Mouse (Mus musculus): ENCODE data around the gene Tnfsf15. TPM values are rescaled to one million over a fixed set of nuclear protein-coding genes. Genes with fewer than 3 reads are reported as not detected.

Gene Tnfsf15
- polyA plus RNA-seq, 1 experiment from 2014 or later, result not detected

DNA sequence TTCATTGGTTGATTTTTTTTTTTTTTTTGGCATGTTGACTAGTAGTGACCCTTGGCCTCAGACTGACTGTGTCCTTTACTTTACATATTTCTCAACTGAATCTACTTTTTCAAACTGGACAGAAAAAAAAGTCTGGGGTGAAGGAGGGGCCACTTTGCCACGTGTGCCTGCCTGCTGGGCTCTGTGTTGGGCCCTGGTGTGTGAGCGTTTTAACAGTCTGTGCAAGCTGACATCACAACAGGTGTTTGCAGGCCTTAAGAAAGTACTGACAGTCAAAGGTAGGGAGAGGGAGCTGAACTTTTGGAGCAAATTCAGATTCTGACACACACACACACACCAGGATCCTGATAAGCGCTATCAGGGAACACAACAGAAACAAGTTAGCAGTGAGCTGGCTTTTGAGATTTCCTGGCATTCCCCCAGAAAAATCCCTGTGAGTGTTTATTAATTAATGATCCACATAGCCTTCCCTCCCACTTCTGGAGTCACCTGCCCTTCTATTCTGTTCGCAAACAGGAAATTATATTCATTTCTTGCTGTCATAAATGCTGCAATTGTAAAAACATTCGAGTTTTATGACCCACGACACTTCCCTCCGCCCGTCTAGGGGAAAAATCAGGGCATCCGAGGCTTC, 6.4 kb downstream of the Tnfsf15 start:
- Histone ChIP-seq H3K27me3 (ENCODE audit: insufficient read depth, poor library complexity, severe bottlenecking) (no peaks in the 10 kb centered on the region), H3K4me1 (replicated peaks) (0 out of 2 replicates have a peak, but pooled peaks cover 2% of the 10 kb centered on the region), H3K9me3 (no peaks in the 10 kb centered on the region), H3K4me3 (no peak overlapping the region), H3K36me3 (no peaks in the 10 kb centered on the region), H3K27ac (no peak overlapping the region)
- DNase-seq (ENCODE audit: low spot score), result no peak
- 82% methylated on average over 9 of the region's 9 CpGs for WGBS

GRCm38 (mm10) chr4:63731299-63731698, 13.6 kb downstream of the Tnfsf15 start:
- Histone ChIP-seq H3K9me3 (no peaks in the 10 kb centered on the region), H3K4me1 (replicated peaks) (no peaks in the 10 kb centered on the region), H3K36me3 (no peaks in the 10 kb centered on the region), H3K27me3 (ENCODE audit: insufficient read depth, poor library complexity, severe bottlenecking) (no peaks in the 10 kb centered on the region), H3K4me3 (no peak overlapping the region), H3K27ac (no peak overlapping the region)
- 83% methylated on average over 2 of the region's 2 CpGs for WGBS
- no peak for DNase-seq (ENCODE audit: low spot score)

DNA sequence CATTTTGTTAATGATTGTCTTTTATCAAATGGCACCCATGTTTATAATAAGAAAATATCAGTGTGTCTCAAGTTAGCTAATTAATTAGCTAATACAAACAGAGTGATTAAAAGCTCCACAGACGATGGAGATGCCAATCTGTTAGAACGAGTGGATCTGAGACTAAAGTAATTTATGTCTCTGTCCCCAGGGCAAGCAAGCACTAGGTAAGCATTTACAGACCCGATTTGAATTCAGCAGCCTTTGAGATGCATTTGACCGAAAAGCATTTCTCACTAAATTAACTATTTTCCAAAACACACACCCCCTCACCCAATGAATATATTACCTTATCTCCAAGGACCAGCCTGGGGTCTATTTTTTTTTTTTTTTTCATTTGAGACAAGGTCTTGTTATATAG, 18.2 kb downstream of the Tnfsf15 start:
- no peak for DNase-seq (ENCODE audit: low spot score)
- no peaks in the 10 kb centered on the region for H3K27me3 ChIP-seq (ENCODE audit: insufficient read depth, poor library complexity, severe bottlenecking)
- H3K4me3 ChIP-seq, result no peak overlapping the region
- no peaks in the 10 kb centered on the region for H3K9me3 ChIP-seq
- no peak overlapping the region for H3K27ac ChIP-seq
- WGBS, result 77% methylated on average over 4 of the region's 4 CpGs
- H3K4me1 ChIP-seq (replicated peaks), result no peaks in the 10 kb centered on the region
- no peaks in the 10 kb centered on the region for H3K36me3 ChIP-seq

DNA sequence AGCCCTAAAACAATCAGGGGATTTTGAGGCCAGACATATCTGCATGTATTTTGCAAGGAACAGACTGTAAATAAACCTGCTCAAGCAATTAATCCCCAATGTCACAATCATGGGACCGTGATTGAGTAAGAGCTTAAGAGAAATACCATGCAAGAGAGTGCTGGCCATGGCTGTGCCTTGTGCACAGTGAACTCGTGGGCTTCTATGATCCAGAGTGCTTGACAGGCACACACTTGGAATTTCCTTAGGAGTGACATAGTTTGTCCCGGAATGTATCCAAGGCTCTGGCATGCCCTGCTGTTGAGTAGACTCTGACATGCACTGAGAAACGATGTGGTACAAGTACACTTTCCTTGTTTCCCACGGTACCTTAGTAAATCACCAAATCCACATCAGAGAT, 18.9 kb downstream of the Tnfsf15 start:
- no peak for DNase-seq (ENCODE audit: low spot score)
- Histone ChIP-seq H3K27me3 (ENCODE audit: insufficient read depth, poor library complexity, severe bottlenecking) (no peaks in the 10 kb centered on the region), H3K4me3 (no peak overlapping the region), H3K36me3 (no peaks in the 10 kb centered on the region), H3K27ac (no peak overlapping the region), H3K4me1 (replicated peaks) (no peaks in the 10 kb centered on the region), H3K9me3 (no peaks in the 10 kb centered on the region)
- WGBS, result 81% methylated on average over 5 of the region's 5 CpGs

GRCm38 (mm10) chr4:63717922-63718643, 26.8 kb downstream of the Tnfsf15 start:
- Histone ChIP-seq H3K4me1 (replicated peaks) (no peaks in the 10 kb centered on the region), H3K36me3 (no peaks in the 10 kb centered on the region), H3K27me3 (ENCODE audit: insufficient read depth, poor library complexity, severe bottlenecking) (no peaks in the 10 kb centered on the region), H3K27ac (no peak overlapping the region), H3K9me3 (no peaks in the 10 kb centered on the region), H3K4me3 (no peak overlapping the region)
- 77% methylated on average over 8 of the region's 8 CpGs for WGBS
- DNase-seq (ENCODE audit: low spot score), result no peak

DNA sequence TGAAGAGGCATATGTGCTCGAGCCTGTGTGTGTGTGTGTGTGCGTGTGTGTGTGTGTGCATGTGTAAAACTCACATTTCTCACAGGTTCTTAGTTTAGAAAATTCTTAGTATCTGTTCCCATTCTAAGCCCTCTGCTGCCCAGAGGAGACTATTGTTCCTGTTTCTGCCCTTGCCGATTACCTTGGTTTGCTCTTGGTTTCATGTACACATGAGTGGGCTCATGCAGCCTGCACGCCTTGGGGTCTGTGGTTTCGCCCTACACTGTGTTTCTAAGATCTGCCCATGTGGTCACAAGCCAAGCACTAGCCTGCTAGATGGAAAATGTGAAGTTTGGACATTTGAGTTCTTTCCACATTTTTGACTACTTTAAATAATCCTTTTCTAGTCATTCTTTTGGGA, 33.0 kb downstream of the Tnfsf15 start:
- 89% methylated on average over 5 of the region's 5 CpGs for WGBS
- no peak overlapping the region for H3K27ac ChIP-seq
- no peaks in the 10 kb centered on the region for H3K27me3 ChIP-seq (ENCODE audit: insufficient read depth, poor library complexity, severe bottlenecking)
- no peak overlapping the region for H3K4me3 ChIP-seq
- no peaks in the 10 kb centered on the region for H3K36me3 ChIP-seq
- H3K4me1 ChIP-seq (replicated peaks), result no peaks in the 10 kb centered on the region
- DNase-seq (ENCODE audit: low spot score), result no peak
- H3K9me3 ChIP-seq, result no peaks in the 10 kb centered on the region

DNA sequence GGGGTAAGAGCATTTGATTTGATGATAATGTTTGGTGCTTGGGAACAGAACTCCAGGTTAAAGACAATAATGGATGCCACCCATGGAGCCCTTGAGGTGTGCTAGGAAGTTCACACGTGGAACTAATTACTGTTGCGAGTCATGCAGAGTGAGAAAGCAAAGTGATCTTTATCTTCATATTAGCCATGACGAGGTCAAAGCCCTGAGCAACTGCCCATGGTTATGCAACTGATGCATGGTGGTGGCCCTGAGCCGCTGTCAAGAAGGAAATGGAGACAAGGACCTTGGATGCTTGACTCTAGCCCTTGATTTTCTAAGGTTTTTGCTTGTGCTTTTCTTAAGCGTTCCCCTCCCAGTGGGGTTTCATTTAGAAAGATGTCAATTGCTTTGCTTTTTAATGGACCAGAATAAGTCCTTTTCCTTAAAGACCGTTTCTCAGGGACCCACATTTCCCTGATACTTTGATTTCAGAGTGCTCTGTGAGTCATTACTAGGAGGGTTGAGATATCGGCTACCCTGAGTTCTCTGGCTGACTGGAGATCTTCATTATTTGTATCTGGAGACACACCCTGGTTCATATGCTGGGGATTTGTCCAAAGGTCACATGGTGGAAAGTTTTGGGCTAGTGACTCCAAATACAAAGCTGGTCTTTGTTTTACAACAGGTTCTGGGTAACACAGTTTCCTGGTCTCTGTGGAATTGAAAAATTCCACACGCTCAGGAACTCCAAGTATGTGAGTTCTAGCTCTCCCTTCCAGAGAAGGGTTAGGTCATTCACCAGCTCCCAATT, 34.3 kb downstream of the Tnfsf15 start:
- no peaks in the 10 kb centered on the region for H3K9me3 ChIP-seq
- H3K36me3 ChIP-seq, result no peaks in the 10 kb centered on the region
- DNase-seq (ENCODE audit: low spot score), result no peak
- no peaks in the 10 kb centered on the region for H3K4me1 ChIP-seq (replicated peaks)
- H3K27me3 ChIP-seq (ENCODE audit: insufficient read depth, poor library complexity, severe bottlenecking), result no peaks in the 10 kb centered on the region
- H3K4me3 ChIP-seq, result no peak overlapping the region
- WGBS, result 59% methylated on average over 8 of the region's 8 CpGs
- H3K27ac ChIP-seq, result no peak overlapping the region

DNA sequence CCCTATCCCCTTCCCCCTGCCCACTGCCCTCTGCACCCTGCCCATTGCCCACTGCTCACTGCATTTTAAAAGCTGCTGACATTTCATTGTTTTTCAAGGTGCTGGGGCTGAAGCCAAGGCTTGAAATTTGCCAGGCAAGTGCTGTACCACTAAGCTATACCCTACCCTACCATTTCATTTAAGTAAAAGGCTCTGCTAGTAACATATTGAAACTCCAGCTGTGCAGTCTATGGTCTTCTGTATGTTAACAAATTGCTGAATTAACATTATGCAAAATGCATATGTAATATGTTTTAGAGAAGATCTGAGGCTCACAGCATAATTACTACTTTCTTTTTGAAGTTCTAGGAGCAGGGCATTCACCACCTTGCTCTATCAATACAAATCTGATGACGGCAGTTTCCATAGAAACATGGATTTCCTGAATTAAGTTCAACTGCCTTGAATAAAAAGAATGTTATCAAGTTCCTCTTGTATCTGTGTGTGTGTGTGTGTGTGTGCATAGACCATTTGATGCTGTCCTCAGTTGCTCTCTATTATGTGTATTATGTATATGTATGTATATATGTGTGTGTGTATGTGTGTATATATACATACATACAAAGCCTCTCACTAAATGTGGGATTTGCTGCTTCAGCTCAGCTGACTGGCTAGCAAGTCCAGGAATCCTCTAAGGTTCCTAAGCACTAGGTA, 38.5 kb downstream of the Tnfsf15 start:
- Histone ChIP-seq H3K36me3 (no peaks in the 10 kb centered on the region), H3K4me1 (replicated peaks) (no peaks in the 10 kb centered on the region), H3K4me3 (no peak overlapping the region), H3K27me3 (ENCODE audit: insufficient read depth, poor library complexity, severe bottlenecking) (no peaks in the 10 kb centered on the region), H3K27ac (no peak overlapping the region), H3K9me3 (no peaks in the 10 kb centered on the region)
- 85% methylated on average over 1 of the region's 1 CpGs for WGBS
- DNase-seq (ENCODE audit: low spot score), result no peak

DNA sequence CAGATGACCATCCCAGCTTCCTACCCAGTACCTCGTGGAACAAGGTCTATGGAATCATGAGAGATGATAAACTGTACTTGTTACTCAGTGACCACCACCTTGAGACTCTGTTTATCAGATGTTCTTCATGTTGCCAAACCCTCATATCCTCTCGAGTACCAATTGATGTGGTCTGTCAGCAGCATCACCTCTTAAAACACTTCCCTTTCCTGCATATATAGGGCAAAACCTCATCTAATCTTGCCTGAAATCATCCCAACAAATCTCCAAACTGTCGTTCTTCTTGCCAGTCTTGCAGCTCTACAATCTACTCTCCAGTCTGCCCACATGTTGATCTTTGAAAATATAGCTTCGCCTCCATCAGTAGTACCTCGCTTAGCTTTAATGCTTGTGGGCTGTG, 40.7 kb downstream of the Tnfsf15 start:
- no peak for DNase-seq (ENCODE audit: low spot score)
- Histone ChIP-seq H3K4me3 (no peak overlapping the region), H3K27me3 (ENCODE audit: insufficient read depth, poor library complexity, severe bottlenecking) (no peaks in the 10 kb centered on the region), H3K36me3 (no peaks in the 10 kb centered on the region), H3K27ac (no peak overlapping the region), H3K4me1 (replicated peaks) (no peaks in the 10 kb centered on the region; the same call in 1 of the 2 replicates), H3K9me3 (no peaks in the 10 kb centered on the region)
- WGBS, result 81% methylated on average over 5 of the region's 5 CpGs

DNA sequence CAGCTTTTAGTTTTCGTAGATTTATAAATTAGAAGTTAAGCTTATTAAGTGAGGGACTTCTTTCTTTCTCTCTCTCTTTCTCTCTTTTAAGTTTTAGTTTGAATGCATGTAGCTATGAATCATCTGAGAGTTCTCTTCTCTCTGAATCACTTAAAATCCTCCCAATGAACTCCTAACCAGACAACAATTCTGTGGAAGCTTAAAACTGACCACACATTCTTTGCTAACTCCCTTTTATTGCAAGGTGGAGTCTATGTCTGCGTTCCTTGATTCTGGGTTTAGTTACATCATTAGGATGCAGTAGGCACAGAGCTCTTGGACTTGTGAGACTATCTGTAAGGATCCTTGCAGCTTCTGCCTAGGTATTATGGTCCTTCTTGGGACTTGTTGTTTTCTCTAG, 41.2 kb downstream of the Tnfsf15 start:
- no peaks in the 10 kb centered on the region; the same call in 1 of the 2 replicates for H3K4me1 ChIP-seq (replicated peaks)
- no peak overlapping the region for H3K27ac ChIP-seq
- H3K9me3 ChIP-seq, result no peaks in the 10 kb centered on the region
- no peaks in the 10 kb centered on the region for H3K36me3 ChIP-seq
- no peak overlapping the region for H3K4me3 ChIP-seq
- WGBS, result 94% methylated on average over 2 of the region's 2 CpGs
- DNase-seq (ENCODE audit: low spot score), result no peak
- H3K27me3 ChIP-seq (ENCODE audit: insufficient read depth, poor library complexity, severe bottlenecking), result no peaks in the 10 kb centered on the region

DNA sequence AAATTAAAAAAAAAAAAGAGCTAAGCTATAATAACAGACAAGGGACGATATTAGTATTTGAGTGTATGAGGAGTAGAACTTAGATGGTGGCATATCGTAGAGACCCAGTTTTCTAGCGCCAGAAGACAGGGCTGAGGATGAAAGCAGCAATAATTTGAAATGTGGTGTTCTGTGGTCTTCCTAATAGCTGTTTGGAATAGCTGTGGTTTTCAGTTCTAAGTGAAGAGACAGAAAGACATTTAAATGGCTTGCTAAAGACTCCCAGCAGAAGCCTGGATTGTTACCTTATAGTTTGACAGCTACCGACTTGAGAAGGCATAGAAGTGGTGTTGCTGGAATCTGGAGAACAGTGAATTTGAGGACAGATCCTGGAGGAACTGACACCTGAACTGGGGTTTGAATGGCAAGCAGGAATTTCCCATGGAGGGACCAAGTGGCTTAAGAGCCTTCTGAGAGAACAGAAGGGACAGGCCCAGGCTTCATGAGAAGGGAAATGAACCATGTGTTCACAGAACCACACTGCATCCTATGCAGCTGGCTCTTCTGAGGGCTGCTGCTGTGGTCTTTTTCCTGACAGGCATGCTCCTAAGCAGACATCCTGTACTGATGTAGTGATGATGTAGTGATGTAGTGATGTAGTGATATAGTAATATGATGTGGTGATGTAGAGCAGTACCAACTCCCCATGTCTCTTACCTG, 42.8 kb downstream of the Tnfsf15 start:
- no peak for DNase-seq (ENCODE audit: low spot score)
- no peaks in the 10 kb centered on the region for H3K9me3 ChIP-seq
- no peaks in the 10 kb centered on the region; the same call in 1 of the 2 replicates for H3K4me1 ChIP-seq (replicated peaks)
- no peak overlapping the region for H3K4me3 ChIP-seq
- no peaks in the 10 kb centered on the region for H3K27me3 ChIP-seq (ENCODE audit: insufficient read depth, poor library complexity, severe bottlenecking)
- WGBS, result 91% methylated on average over 4 of the region's 4 CpGs
- no peak overlapping the region for H3K27ac ChIP-seq
- no peaks in the 10 kb centered on the region for H3K36me3 ChIP-seq

- H3K4me3 ChIP-seq, result no peak overlapping the region
- WGBS, result 84% methylated on average over 3 of the region's 3 CpGs
- no peaks in the 10 kb centered on the region for H3K9me3 ChIP-seq
Observed at GRCm38 (mm10) chr4:63699749-63700148, 45.2 kb downstream of the Tnfsf15 start.

More at GRCm38 (mm10) chr4:63699749-63700148, 45.2 kb downstream of the Tnfsf15 start:
- Histone ChIP-seq H3K36me3 (no peaks in the 10 kb centered on the region), H3K27ac (no peak overlapping the region), H3K4me1 (replicated peaks) (no peaks in the 10 kb centered on the region; the same call in 1 of the 2 replicates), H3K27me3 (ENCODE audit: insufficient read depth, poor library complexity, severe bottlenecking) (no peaks in the 10 kb centered on the region)
- no peak for DNase-seq (ENCODE audit: low spot score)

Measured in hindbrain, embryonic 10.5 days (tissue).